Mouse (Mus musculus): Measurements from ENCODE around the gene Wnt3a.
A peak's percentile ranks its signal among the peaks of the same experiment; 100 is the strongest.

- no peak for TF ChIP-seq POLR2A (IDR thresholded peaks at IDR 0.05; ENCODE audit: control insufficient read depth, extremely low read depth, insufficient read depth, low read length, poor library complexity)
- 0 out of 2 replicates have a peak, but pooled peaks have one; percentile 35 for TF ChIP-seq CTCF (IDR thresholded peaks at IDR 0.05; ENCODE audit: borderline replicate concordance, control insufficient read depth, extremely low read depth, insufficient read depth, low read length, poor library complexity)
These were observed 62.9 kb downstream of the Wnt3a start for GRCm38 (mm10) chr11:59227604-59228121.

All from thymus, adult 2 months (tissue).